Mouse (Mus musculus) cerebellum, adult 11 months (tissue): ENCODE data around the gene Catsper4.
A peak's percentile ranks its signal among the peaks of the same experiment; 100 is the strongest.

Source experiments
- DNase-seq: peaks from one replicate; pipeline ENCODE4 v3.0.0; 2022

The Catsper4 gene

DNA sequence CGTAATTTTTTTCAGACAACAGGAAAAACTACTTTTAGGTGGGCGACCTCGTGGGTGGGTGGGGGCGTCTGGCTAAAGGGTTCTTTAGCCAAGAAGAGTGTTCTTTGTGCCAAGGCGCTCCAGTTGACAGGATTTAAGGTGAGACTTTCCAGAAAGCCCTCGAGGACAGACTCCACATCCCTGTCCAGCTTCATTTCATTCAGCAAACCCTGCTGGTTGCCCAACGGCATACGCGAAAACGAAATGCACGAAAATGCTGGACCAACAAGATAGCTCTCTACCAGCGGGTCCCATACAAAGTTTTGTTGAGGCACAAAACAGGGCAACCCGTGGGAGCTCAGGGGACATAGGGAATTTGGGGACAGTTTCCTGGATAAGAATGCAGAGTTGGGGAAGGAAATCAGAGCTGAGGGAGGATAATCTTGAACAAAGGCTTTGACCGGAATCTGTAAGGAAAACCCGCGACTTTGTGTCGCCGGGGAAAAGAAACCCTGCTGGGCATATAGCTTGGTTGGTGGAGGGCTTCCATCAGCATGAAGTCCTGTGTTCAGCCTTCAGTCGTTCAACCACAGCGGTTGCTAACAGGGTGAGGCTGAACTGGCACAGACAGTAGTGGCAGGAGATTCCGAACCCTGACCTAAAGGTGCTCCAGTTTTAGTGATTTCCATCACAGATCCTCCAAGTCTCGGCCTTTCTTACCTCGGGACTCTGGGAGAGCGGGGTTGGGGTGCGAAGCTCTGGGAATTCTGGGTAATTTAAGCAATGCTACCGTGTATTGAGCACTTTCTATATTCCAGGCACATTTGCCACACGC is 23.1 kb upstream of the Catsper4 start:
- DNase-seq = no peak

DNA sequence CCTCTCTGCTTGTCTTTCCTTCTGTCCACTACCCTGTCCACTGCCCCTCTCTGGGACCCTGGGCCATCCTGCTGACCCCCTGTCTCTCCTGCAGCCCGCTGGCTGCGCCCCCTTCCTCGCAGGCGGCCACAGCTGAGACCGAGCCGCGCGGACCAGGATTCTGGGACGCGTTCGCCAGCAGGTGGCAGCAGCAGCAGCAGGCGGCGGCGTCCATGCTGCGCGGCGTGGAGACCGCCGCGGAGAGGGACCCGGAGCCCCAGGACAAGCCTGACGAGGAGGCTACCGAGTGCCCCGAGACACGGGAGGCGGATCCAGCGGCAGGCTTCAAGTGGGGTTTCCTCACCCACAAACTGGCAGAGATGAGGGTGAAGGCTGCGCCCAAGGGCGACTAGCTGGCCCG is 22.5 kb upstream of the Catsper4 start:
- peak; percentile 40 for DNase-seq

DNA sequence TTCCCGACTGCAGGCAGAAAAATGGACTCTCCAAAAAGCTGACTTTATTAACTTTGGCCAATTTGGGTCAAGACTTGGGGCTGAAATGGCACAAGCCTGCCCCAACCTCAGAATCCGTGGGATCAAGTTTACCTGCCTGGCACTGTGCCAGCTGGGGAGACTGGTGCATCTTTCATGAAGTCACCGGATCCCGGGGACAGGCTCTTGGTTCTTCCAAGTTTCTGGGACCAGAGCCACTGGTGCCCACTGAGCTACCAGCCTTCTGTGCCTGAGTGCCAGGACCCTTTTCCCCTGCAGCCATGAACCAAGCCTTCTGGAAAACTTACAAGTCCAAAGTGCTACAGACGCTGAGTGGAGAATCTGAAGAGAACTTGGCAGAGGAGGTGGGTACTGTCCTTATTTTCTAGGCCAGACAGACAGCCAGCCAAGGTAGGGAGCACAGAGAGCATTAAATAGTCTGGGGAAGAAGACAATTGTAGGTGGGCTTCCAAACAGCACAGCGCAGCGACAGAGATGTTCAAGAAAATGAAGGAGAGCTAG is 19.6 kb upstream of the Catsper4 start, which contains the start of gene Gm30191:
Gene Gm30191 (plus strand): TSS at position 217 of the 540 bp plus-strand sequence.
- DNase-seq = peak; percentile 19

DNA sequence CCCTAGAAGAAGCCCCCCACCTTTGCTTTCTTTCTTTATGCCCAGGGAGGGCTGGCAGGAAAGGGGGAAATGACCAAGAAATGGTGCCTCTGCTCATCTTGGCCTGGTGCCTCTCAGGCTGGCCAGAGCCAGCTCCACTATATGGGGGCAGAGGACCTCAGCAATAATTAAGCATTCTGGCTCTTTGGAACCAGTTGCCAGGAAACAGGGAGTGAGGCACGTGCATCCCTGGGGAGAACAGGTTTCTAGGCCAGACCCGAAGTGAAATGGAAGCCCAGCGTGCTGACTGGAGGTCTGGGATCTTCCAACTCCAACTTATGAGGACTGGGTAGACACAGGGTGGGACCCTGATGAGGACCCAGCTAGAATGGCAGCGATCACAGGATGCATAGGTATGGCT is 19.1 kb upstream of the Catsper4 start:
- DNase-seq = peak; percentile 11

DNA sequence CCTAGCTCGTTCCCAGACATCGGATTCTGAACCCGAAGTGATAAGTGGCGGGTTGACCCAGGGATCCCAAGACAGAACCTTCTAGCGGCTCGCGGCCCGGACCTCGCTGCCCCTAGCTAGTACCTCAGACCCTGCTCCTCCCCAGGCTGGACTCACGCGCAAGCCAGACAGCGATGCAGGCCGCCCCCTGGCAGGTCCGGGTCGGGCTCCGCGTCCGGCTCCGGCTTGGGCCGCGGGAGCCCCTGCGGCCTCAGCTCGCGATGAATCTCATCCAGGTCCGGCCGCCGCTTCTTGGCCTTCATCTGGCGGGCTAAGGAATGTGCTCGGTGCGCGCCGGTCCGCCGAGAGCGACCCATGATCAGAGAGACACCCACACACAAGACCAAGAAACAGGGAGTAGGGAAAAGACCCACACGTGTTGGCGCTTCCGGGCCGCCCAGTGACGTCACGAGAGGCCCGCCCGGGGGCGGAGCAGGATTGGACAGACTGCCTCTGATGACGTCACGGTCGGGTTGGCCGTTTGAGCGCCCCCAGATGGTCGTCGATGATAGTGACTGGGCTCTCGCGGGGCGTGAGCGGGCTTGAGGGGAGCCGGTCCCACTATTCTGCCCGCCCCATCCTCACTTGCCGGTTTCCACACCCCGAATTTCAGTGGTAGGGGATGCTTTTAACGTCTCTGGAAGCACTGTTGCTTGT is 18.1 kb upstream of the Catsper4 start, which contains the start of gene Zfp593:
Gene Zfp593 (minus strand): TSS at position 445 of the 696 bp plus-strand sequence.
- peak; percentile 93 for DNase-seq

DNA sequence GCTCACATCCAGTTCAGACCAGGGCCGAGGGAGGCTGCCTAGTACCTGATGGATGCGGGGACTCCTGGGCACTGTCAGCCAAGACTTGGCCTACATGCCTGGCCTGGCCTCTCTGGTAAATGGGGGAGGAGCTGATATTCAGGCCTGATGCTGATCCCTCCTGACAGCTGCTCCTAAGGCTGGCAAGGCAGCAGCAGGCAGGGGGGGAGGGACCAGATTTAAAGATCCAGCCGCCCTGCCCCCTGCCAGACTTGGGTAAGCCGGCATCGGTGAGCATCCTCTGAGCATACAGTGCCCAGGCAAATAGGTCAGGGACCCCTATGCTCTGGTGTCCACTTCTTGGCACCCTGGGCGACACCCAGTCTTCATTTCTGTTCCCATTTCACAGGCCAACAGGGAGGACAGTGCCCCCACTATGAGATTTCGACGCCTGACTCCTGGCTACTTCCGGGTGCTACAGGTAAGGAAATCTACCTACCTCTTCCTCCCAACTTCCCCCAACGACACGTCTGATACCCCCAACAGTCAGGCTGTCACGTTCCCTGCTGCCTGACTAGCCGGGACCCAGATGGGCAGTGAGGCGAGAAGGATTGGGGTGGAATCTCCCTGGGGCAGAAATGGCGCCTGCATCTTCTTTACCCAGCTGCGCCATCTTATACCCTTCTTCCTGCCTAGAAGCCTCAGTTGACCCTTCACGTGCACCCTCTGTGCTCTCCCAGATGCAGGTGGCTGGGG is 16.5 kb upstream of the Catsper4 start, which contains the start of gene E130218I03Rik:
Gene E130218I03Rik (plus strand): TSS at position 147 of the 735 bp plus-strand sequence.
- no peak for DNase-seq

DNA sequence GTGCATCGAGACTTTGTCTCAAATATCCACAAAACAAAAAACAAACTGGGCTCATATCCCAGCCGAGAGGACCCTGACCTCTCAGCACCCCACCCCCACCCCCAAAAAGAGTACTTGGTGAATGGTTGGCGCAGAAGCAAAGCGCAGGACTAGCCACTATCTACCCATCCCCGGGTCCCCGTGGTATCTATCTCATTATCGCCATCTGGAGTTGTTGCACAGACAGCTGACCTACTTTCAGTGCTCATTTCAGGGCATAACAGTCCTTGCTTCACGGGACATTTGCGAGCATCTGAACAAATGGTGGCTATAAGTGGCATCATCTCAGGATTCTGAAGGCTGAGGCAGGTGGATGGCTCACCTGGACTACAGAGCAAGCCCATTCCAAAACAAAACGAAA is 11.5 kb upstream of the Catsper4 start:
- no peak for DNase-seq

DNA sequence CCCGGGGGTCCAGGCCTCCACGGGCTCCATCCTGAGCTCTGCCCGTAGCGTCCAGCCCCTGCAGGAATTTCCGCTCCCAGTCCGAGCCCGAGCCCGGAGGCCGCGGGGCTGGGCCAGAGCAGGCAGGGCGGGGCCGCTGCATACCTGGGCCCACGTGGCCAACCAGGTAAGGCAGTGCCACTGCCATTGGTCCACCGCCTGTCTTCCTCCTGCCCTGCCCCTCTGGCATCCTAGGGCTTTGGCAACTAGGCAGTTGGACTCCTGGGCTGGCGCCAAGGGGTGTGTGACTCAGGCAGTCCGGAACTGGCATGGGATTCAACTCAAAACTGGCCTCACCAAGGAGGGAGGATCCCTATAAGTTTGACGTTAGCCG is 11.1 kb upstream of the Catsper4 start, which contains the start of gene Cnksr1:
Gene Cnksr1 (minus strand): TSS at position 121 of the 373 bp plus-strand sequence.
- peak; percentile 63 for DNase-seq

DNA sequence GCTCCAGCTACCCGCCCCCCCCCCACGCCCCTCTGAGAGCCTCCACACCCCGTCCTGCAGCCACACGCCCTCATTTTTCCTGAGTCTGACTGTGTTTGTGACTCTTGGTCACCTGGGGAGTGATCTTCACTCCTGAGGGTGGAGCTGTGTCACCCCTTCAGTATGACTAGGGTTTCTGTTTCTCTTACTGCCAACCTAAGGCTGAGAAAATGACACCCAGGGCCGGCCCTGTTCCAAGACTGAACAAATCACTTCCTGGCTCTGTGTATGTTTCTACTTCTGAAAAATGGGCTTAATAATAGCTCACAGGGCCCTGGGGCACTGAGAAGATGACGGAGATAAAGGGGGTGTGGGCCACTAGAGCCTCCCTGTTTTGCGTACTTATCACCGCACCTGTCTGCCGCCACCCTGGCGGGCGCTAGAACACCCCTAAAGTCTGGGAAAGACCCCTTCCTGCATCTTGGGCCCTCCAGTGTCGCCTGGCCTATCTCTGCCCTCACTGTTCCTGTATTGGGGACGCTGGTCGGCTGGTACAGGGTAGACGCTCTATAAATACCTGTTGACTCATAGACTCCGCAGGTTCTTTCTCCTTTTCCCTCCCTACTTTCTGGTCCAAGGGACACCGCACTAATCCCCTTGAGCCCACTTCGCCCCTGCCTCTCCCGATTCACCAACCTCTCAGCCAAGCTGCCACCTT is 10.5 kb upstream of the Catsper4 start:
- no peak for DNase-seq

DNA sequence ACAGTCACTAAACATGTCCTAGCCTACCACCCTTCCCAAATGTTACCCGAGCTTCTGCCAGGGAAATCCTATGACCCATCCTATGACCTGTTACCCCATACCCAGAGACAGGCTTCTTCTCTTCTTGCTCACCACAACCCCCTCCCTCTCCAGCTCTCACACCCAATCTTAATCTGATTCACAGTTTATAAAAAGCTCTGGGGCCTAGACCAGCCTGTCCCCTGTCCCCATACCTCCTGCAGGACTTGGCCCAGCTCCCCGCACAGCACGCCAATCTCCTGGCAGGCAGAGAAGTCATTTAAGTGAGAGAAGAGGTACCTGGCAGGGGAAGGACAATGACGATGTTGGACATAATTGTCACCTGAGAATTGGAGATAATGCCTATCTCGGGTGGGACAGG is 7.7 kb upstream of the Catsper4 start:
- DNase-seq = no peak

DNA sequence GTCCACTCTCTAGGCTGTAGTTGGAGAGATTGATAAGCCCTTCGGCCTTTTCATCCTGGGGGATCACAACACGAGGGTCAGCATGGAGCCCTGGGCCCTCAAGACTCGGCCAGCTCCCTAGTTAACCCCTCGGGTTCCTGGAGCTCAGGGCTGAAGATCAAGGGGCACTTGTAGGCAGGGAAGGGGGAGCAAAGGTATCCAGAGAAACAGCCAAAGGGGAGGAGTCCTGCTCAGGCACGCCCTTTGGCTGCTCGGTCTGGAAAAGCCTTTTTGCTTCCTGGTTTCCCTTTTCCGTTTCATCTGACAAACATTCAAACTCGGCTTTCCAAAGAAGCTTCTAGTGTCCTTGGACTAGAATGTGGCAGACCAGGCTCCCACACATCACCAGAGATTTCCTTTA is 3.2 kb upstream of the Catsper4 start:
- DNase-seq = no peak

DNA sequence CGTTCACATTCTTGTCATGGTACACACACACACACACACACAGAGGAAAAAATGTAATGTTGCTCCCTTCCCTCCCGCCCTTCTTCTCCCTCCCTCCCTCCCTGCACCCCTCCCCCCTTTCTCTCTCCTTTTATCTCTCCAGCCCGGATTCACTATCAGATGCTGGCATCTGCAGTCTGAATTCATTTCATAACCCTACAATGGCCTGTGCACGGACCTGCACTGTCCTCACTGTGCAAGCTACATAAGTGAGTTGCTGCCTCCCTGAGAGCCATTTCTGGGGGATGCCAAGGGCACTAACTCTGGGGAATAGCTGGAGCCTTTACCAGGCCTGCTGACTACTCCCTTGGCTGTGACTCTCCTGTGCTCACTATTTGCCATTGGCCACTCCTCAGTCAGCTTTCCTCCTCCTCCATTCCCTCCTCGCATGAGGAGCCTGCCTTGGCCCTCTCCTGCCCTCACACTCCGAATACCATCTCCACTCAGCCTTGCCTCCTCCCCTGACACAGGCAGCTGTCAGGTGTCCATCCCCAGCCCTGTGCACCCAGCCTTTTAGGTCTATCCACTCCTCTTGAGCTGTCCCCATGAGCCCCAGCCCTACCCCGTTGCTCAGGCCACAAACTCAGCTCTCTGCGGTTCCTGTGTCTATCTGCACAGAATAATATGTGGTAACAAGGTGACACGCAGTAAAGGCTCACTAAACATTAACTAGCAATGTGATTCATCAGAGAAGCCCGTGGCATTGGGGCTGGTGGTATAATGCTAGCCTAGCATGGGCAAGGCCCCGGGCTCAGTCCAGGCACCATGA is 4.2 kb downstream of the Catsper4 start:
- no peak for DNase-seq

DNA sequence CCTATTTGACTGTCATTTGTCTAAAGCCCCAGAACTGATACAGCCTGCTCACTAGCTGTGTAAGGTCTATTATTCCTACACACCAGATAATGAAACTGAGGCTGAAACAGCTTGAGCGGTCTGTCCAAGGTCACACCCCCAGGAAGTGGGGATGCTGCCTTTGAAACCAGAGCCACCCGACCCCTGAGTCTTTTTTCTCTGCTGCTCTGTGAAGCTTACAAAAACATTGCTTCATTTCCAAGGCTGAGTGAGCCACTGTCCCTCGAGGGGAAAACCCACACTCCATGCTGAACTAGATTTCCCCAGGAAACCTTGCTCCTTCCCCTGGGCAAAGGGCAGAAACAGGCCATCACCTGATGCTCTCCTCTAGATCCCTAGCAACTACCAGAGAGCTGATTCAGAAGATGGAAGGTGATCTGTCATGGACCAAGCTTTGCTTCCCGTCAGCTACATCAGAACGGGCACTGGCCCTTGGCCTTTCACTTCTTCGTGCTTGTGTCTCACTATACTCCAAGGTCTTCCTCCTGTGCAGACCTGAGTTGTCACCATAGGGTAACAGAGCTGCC is 20.6 kb downstream of the Catsper4 start:
- DNase-seq = no peak

DNA sequence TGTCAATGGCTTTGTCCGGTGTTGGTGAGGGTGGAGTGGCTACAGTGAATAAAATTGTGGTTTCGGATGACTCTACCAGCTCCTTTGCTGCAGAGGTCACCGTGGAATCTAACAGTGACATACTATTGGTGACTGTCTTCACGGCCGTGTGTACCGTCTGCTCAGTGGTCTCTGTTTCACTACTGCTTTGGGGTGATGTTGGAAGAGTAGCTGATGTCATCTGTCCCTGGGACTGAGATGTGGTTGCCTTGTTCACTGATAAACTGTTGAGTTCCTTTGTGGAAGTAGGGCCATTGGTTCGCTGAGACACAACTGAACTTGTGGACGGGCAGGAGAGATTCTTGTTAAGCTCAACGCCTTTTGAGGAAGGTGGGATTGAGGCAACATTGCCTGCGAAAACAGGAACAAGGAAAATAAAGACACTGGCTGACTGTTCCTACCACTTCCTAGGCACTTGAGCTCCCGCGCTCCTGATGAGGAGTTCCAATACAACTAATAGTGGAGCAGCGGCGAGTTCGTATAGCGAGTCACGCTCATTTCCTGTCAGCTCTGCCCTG is 23.8 kb downstream of the Catsper4 start:
- DNase-seq = no peak

DNA sequence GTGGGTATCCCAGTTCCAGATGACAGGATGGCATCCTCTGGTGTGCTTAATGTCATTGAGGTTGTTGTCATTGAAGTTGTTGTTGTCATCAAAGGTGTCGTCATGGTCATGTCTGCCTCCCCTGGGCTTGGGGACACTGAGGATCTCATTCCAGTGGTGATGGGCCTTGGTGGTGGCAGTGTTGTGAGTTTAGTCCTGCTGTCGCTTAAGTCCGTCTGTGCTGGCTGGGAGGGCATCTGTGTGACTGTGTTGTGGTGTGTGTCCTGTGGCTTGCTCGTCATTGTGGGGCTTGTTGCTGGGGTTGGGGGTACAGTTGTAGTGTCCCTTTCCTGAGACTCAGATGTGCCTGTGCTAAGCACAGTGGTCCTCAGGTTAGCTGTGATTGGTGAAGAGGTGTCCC is 24.3 kb downstream of the Catsper4 start, which contains the start of gene Gm7534:
Gene Gm7534 (minus strand): TSS at position 101 of the 400 bp plus-strand sequence.
- DNase-seq = no peak

DNA sequence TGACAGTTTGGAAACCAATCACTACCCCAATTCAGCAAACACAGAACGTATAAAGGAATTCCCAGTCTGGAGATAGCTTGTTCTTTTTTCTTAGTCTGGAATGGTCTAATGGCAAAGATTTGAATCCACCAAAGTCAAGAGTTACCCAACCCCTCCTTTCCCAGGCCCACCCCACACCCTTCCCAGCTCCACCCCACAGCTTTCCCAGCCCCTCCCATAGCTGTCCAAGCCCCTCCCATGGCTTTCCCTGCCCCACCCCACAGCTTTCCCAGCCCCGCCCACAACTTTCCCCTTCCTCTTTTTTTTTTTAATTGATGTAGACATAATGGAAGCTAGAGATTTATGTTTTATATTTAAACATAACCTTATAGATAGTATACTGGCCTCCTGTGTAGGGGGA is 27.8 kb downstream of the Catsper4 start:
- no peak for DNase-seq

DNA sequence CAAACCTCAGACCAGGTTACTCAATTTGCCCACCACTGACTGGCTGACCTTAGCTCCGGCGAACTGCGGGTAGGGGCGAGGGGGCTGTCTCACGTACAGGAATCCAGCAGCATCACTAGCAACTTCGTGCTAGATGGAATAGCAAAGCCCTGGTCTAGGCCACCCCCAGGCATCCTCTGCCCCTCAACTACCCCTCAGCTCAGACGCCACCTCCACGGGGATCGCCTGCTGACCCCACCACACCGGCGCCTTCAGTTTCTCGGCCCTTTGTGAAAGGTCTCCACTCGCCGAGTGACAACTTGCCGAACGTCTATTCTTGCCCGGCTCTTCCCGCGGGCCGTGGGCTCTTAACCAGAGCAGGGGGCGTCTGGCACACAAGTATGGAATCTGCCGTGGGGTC is 40.9 kb downstream of the Catsper4 start:
- DNase-seq = no peak

DNA sequence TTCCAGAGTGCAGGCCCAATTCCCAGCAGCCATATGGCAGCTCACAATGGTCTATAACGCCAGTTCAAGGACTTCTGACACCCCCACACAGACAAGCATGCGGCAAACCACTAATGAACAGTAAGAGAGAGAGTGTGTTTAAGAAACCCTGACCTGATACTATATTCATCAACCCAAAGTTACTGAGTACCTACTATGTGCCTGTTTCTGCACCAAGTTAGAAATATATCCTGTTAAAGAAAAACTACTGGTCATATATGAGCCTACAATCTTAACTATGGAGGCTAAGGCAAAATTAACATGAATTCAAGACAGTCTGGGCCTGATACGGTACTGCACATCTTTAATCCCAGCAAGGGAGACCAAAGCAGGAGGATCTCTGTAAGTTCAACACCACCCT is 41.6 kb downstream of the Catsper4 start:
- no peak for DNase-seq

DNA sequence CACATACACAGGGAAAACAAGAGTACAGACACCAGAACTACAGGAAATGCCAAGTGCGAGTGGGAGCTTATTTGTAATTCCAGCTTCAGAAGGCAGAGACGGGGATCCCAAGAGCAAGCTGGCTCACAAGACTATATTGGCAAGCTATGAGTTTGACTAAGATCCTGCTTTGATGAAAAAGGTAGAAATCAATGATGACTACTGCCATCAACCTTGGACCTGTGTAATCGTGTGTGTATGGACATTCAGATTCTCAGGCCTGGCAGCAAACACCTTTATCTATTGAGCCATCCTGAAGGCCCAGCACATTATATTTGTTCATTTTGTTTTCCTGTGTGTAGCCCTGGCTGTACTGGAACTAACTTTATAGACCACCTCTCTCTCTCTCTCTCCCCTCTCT is 43.5 kb downstream of the Catsper4 start:
- no peak for DNase-seq

DNA sequence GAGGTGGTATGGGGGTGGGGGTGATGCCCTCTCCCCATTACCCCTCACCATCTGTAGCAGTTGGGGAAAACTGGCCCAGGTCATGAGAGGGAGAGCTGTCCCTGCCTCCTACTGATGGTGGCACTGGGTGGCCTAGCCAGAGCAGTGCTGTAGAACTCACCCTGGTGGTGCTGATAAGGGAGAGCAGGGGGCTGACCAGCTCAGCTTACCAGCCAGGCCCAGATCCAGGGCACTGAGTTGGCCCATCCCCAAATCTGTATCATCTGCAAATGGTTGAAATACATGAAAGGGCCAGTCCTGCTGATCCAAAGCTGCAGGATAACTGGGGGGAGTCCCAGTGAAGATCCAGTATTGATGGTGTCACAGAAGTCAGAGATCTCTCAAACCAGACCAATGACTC is 45.4 kb downstream of the Catsper4 start:
- DNase-seq = no peak

DNA sequence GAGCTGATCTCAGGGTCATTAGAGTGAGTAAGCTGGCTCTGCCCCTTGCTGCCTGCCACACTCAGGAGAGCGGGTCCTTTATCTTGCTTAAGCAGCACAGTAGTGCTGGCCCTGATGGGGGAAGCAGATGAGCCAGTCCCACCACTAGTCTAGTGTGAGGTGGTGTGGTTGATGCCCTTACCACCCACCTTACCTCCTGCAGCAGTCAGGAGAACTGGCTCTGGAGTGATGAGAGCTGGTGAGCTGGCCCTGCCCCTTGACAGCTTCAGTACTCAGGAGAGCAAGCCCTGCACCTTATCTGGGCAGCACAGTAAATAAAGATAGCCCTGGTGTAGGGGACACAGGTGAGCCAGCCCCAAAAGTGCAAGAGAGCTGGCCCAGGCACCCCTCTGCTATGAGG is 46.1 kb downstream of the Catsper4 start:
- no peak for DNase-seq
